Mouse (Mus musculus): ENCODE data around the gene 1110059E24Rik.

1110059E24Rik gene

GRCm38 (mm10) chr19:21577443-21577842, 75.3 kb downstream of the 1110059E24Rik start:
- no peak for DNase-seq (ENCODE audit: low read depth, low spot score)

- DNase-seq (ENCODE audit: low read depth, low spot score), result no peak
Observed at GRCm38 (mm10) chr19:21571986-21572385, 80.8 kb downstream of the 1110059E24Rik start.

DNA sequence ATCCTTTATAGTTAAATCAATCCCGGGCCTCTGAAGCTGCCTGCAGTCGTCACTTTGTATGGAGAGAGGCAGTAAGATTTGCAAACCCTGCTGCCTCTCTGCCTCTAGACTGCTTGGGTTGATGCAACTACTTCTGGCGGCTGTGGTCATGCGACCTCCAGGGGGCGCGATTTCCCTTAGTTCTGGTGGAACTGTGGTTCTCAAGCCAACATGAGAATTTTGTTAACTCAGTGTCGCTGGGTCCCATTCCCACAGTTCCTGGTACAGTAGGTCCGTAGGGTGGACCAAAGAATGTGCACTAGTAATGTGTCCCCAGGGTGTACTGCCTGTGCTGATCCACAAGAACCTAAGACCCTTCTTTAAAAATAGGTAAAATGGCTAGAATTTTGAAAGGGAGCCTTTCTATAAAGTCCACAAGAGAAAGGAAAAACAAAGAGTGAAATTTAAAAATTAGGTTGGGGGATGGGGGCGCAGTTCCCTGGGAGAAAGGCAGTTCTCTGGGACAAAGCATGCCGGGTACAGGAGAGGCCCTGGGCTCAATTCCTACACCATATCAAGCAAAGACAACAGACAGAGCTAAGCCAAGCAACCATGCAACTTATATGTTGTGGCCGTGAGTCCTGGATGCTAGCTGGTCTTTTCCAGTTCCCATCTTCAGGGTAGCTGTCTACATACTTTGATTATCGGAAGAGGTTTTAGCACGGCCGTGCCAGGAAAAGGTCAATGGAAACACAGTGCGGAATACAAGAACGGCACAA, 81.4 kb downstream of the 1110059E24Rik start:
- DNase-seq (ENCODE audit: low read depth, low spot score), result peak; percentile 70

DNA sequence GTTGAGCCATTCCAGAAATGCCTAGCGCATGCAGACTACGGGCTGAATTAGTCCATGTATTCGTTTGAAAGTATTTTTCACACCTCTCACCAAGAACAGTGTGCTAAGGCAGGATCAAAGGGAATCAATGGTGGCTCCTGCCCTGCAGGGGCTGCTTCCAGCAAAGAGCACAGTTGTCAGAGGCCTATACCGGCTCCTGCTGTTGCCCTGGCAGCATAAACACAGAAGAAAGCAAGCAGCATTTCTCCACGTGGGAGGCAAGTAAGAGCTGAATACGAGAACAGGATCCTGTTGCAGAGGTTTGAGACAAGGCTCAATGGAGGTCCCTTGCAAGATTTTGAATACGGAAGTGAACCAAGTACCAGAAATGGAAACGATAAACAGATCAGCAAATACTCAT, 82.0 kb downstream of the 1110059E24Rik start:
- no peak for DNase-seq (ENCODE audit: low read depth, low spot score)

- DNase-seq (ENCODE audit: low read depth, low spot score), result no peak
Observed at GRCm38 (mm10) chr19:21568528-21569185, 84.1 kb downstream of the 1110059E24Rik start.

DNA sequence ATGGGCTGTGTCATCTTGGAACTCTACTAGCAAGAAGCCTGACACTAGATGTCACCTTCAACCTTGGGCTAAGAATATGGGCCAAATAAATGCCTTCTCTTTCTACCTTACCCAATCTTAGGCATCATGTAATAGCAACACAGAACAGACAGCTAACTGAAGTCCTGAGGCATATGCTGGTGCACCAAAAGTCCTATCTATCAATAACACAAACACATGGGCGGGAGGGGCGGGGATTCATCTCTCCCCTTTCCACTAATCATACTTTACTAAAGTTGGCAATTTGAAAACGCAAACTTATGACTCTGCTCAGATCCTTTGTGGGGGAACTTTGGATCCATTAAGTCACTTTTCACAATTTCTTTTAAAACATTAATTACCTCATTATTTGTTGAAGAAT, 84.8 kb downstream of the 1110059E24Rik start:
- DNase-seq (ENCODE audit: low read depth, low spot score), result no peak

DNA sequence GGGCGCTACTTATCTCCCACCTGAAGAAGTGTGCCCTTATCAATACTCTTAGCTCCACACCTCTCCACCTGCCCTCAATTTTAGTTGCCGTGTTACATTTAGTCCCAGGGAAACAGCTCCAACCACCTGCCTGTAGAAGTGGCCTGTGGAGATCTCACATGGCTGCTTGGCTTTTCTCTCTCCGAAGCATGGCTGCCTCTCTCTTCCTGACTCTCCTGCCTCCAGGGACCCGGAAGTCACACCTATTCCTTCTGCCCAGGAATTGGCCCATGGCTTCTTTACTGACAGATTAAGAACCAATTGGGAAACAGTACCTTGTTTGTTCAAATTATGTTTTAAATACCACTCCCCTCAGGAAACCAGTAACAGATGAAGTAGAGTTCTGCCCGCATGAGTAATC, 86.3 kb downstream of the 1110059E24Rik start:
- no peak for DNase-seq (ENCODE audit: low read depth, low spot score)

DNA sequence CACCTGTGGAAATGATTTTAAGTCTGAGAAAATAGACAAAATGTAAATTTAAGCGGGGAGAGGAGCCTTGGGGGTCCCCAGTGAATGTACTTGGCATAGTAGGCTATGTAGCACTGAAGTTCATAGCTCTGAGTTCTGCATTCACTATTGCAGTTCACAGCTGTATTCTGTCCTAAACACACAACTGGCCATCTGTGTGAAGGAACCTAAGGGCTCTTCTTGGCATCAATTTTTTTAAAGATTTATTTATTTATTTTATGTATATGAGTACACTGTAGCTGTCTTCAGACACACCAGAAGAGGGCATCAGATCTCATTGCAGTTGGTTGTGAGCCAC, 88.3 kb downstream of the 1110059E24Rik start:
- no peak for DNase-seq (ENCODE audit: low read depth, low spot score)

GRCm38 (mm10) chr19:21563789-21564460, 88.9 kb downstream of the 1110059E24Rik start:
- peak; percentile 81 for DNase-seq (ENCODE audit: low read depth, low spot score)

DNA sequence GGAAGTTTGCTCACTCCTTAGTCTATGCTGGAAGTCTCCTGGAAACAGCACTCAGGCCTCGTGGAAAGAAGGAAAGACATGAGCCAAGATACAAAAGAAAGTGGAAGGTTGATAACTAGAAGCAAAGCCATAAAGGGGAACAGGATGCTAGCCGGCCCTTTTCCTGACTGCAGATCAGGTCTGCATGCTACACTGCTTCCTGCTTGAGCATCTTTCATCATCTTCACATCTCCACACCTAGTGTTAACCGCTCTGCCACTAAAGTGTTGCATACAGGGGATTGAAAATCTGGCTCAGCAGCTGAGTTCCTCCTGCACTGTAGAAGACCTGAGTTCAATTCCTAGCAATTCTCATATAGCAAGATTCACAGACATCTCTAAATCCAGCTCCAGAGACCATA, 89.8 kb downstream of the 1110059E24Rik start:
- DNase-seq (ENCODE audit: low read depth, low spot score), result no peak

GRCm38 (mm10) chr19:21552801-21553200, 100.0 kb downstream of the 1110059E24Rik start:
- DNase-seq (ENCODE audit: low read depth, low spot score), result no peak

DNA sequence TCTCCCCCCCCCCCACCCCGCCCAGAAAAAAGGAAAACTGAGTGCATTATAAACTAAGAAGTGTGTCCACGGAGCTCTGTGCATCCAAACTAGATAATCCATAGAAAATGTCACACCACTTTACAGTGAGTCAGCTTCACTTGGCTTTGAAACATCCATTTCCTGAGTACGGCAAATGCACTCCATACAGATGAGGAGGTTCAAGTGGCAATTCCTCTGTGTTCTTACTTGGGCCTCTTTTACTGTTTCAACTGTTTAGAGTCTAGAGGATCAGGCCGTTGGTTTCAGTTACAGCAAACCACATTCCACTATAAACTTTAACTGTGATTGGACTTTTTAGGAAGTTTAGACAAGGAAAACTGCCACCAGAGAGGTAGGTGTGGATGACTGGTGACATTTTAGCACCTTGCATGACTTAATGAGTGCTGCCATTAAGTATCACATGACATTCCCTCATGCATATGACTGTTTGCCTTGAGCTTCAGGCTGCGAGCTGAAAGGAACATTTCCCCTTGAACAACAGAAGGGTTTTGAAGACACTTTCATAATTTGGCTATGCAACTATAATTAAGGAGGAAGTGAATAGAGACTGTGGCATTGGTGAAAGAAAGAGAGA, 100.7 kb downstream of the 1110059E24Rik start:
- DNase-seq (ENCODE audit: low read depth, low spot score), result no peak

GRCm38 (mm10) chr19:21549713-21550112, 103.1 kb downstream of the 1110059E24Rik start:
- DNase-seq (ENCODE audit: low read depth, low spot score), result no peak

- no peak for DNase-seq (ENCODE audit: low read depth, low spot score)
Observed at GRCm38 (mm10) chr19:21548947-21549346, 103.8 kb downstream of the 1110059E24Rik start.

- DNase-seq (ENCODE audit: low read depth, low spot score), result no peak
Observed at GRCm38 (mm10) chr19:21537125-21537524, 115.7 kb downstream of the 1110059E24Rik start.

Measured in forelimb bud, embryonic 11.5 days (tissue).